Mouse (Mus musculus) adrenal gland, postnatal 4 days (tissue): ENCODE data around the gene Gpr180. TPM values are rescaled to one million over a fixed set of nuclear protein-coding genes. Genes with fewer than 3 reads are reported as not detected.
"Not testable (repeated sequence)": the region's sequence is repeated elsewhere in the genome, so short reads cannot be mapped to it uniquely, and the experiment has no call there.

Experiments
- DNase-seq, 2 experiments: peaks; one replicate each; pipeline ENCODE4 v3.0.0; 2021 to 2022; ENCODE audit warnings: low spot score in 2 of 2, mixed read lengths in 2 of 2
- long read RNA-seq, 2 experiments: library from polyadenylated mRNA; stranded (forward); transcript quantifications; one replicate each; pipeline ENCODE4 v2.0.0; 2021
- total RNA-seq, 2 experiments: library from RNA; stranded (reverse); gene quantifications; 2 replicates each; pipeline ENCODE4 v1.2.3; 2021

Gene Gpr180
- 10 to 100 TPM; 30.7 to 31.3 TPM for total RNA-seq
- long read RNA-seq, experiment 1, transcript Gpr180-201 (9 exons, 1,875 nt): major isoform, 22 of 59 reads
- long read RNA-seq, experiment 1, partial matches to known transcripts: 14 of 59 reads
- long read RNA-seq, experiment 1, other reads (novel, unspliced or antisense): 23 of 59 reads
- long read RNA-seq, experiment 2, transcript Gpr180-201 (9 exons, 1,875 nt): major isoform, 34 of 88 reads
- long read RNA-seq, experiment 2, partial matches to known transcripts: 16 of 88 reads
- long read RNA-seq, experiment 2, other reads (novel, unspliced or antisense): 38 of 88 reads

DNA sequence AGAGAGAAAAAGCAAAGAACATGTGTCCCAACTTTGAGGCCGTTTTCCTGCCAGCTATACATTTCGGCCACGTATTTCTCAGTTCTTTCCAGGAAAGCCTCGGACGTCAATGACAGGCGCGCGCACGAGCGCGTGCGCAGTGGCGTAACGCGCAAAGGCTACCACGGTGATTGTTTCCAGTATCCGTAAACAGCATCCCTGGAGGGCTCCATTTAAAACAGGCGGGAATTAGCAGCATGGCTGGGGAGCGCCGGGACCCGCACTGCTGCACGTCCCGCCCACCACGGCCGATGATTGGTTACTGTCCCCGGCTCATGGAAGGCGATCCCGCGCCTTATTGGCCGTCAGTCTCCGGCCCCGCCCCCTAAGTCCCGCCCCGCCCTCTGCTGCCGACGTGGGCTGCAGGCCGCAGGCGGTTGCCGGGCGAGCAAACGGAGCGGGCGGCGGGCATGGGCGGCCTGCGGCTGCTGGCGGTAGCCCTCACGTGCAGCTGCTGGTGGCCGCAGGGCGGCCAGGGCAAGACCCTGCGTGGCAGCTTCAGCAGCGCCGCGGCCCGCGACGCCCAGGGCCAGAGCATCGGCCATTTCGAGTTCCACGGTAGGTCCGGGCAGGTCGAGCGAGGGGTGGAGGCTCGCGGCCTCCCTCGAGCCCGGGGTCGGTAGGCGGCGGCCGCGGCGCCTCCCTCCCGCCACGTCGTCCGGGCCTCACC lies at the start of gene Gpr180:
Gpr180 (plus strand) TSS at position 415 of the 709 bp plus-strand sequence.
- peak; percentile 90 for DNase-seq

- no peak for DNase-seq
These were observed 48.3 kb upstream of the Gpr180 start for GRCm38 (mm10) chr14:118088437-118089207.

DNA sequence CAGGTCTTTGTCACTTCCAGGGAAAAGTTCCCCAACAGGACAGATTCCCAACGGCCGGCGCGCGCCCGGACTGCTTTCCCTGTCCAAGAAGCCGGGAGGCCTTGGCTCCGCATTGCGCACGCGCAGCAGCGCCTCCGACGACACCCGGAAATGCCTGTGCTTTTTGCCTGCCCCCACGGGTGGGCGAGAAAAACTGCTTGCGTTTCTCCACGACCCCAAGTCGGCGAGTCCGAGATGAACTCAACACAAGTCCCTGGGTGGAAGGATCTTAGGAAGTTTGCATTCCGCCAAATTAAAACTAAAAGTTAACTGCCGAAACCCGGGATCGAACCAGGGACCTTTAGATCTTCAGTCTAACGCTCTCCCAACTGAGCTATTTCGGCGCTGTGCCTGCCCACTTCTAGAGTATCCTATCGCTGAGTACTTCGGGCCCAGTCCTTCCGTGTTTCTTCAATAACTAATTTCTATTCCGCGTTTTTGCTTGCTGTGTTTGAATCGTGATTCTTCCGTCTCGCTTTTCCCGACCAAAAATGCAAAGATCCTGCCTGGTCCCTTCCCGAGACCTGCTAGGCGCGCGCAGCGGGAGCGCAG lies 47.6 kb upstream of the Gpr180 start:
- peak; percentile 88 to 90 for DNase-seq

GRCm38 (mm10) chr14:118089806-118090392 lies 47.1 kb upstream of the Gpr180 start:
- no peak for DNase-seq

DNA sequence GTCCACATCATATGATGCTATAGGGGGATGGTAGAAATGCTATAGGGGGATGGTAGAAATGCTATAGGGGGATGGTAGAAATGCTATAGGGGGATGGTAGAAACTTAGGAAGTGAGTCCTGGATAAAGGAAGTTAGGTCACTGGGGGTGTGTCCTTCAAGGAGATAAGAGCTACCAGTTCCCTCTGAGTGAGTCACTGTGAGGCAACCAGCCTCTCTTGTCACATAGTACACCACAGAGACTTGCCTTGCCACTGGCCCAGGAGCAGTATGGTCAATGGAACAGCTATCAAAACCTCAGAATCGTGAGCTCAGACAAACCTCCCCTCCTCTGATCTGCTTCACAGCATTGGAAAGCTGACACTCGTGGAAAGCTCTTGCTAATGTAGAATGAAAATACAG lies 38.7 kb upstream of the Gpr180 start:
- no peak for DNase-seq

- no peak for DNase-seq
These were observed 35.5 kb upstream of the Gpr180 start for GRCm38 (mm10) chr14:118101227-118101990.

GRCm38 (mm10) chr14:118107479-118107878 lies 29.5 kb upstream of the Gpr180 start:
- not testable (repeated sequence) for DNase-seq

GRCm38 (mm10) chr14:118113116-118113515 lies 23.8 kb upstream of the Gpr180 start:
- no peak for DNase-seq

DNA sequence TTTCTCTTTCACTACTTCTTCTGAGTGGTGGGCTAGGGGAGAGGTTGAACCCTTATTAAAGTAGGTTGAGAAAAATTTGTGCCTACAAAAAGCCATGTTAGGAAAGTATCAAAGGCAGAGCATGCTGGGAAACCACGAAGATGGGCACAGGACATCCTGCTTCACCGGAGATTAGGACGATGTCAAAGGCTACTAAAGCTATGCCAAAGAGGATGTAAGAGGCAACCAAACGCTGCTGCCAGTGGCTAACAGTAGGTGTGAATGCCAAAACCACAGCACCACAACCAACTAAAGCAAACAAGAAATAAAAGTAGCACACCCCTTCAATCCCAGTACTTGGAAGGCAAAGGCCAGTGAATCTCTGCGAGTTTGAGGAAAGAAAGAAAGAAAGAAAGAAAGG lies 12.8 kb upstream of the Gpr180 start:
- no peak for DNase-seq

GRCm38 (mm10) chr14:118124771-118125170 lies 12.2 kb upstream of the Gpr180 start:
- no peak for DNase-seq

DNA sequence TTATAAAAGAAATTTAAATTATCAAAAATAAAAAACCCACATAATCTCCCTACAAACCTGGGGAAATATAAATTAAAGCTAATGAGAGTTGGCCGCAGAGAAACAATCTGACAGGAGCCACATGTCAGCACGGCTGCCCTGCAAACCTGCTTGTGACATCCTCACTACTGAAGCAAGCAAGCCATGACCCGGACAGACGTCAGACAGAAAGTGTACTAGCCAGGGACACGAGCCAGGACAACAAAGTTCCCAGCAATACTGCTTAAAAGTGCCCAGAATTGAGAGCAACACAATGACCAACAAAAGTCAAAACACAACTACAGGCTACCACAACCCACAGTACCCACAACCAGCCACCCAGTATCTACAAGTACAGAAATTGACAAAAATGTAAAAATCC lies 10.7 kb upstream of the Gpr180 start:
- no peak for DNase-seq

DNA sequence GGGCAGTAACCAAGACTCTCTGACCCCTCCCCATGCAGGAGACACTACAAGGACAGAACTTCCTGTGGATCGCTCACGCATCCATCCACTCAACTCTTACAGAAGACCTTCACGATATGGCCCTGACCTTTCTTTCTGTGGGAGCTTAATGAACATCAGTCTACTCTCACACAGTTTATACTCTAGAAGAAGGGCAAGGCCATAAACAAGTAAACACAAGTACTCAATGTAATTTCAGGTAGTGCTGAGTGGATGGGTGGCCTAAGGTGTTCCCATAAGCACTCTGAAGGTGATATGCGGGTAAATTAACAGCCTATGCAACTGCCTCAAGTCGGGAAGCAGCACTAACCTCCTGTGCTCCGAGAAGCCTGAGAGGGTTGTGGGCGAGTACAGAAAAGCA lies 5.5 kb upstream of the Gpr180 start:
- no peak for DNase-seq

- DNase-seq: no peak
These were observed 4.9 kb upstream of the Gpr180 start for GRCm38 (mm10) chr14:118131931-118132641.

DNA sequence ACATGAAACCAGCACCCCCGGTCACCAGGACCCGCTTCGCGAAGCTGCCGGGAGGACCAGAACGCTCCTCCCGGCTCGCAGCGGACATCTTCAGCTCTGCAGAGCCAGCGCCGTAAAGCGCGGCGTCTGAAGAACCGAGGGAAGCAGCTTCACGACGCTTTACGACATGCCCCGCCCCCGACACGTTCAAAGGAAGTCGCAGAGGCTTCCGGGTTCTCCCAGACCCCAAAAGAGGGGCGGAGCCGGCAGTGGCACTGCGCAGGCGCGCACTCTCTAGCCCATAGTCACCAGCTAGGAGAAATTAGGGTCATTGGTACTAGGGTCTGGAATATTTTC lies 4.3 kb upstream of the Gpr180 start, which contains the start of gene Tgds:
Tgds (minus strand) TSS at position 114 of the 336 bp plus-strand sequence.
- DNase-seq: peak; percentile 78 to 93

DNA sequence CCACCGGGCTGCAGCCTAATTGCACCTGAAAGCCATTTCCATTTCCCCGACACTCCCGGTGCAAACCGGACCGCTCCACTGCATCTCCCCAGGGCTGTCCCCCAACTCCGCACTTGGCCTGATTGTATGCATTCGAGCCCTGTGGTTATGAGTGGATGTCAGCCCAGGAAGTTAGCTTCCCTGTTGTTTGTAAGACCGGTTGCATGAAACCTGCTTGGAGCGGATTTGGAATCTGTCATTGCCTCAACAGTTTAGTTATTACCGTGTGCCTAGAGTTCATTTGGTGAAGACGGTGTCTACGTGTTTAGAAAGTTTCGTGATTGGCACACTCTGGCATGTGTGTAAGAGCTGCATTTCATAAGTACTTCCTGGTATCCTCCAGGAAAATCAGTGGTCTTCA lies 529 bp downstream of the Gpr180 start:
- no peak for DNase-seq

DNA sequence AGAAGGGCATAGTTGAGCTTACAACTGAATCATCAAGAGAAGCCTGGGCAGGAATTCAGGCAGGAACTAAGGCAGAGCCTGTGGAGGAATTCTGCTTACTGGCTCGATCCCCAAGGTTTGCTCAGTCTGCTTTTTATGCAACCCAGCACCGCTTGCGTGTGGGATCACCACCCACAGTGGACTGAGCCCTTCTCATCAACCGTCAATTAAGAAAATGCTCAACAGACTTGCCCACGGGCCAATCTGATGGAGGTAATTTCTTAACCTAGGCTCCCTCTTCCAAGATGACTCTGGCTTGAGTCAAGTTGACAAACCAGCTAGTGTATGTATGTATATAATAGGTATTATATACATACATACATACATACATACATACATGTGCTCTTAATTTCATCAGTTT lies 5.3 kb downstream of the Gpr180 start:
- no peak for DNase-seq

GRCm38 (mm10) chr14:118148046-118148445 lies 11.1 kb downstream of the Gpr180 start:
- DNase-seq: no peak

GRCm38 (mm10) chr14:118148554-118148953 lies 11.6 kb downstream of the Gpr180 start:
- DNase-seq: no peak

- no peak for DNase-seq
These were observed 13.9 kb downstream of the Gpr180 start for GRCm38 (mm10) chr14:118150656-118151551.
